Mouse (Mus musculus): ENCODE results near the gene Snap91. TPM values are rescaled to one million over a fixed set of nuclear protein-coding genes. Genes with fewer than 3 reads are reported as not detected.
A peak's percentile ranks its signal among the peaks of the same experiment; 100 is the strongest.

The Snap91 gene
- not detected in 2 replicates for polyA plus RNA-seq (2015; fragmentation: Nextera tagmentation; extraction: Ambion mirVana)

- peak within 1 kb of the TSS; percentile 47 for H3K4me3 ChIP-seq (ENCODE audit: low read depth, low read length)
- no peaks in the 10 kb centered on the region for H3K36me3 ChIP-seq (replicated peaks; ENCODE audit: insufficient read depth, low read length)
- H3K27me3 ChIP-seq (ENCODE audit: insufficient read depth, low read length) = peaks cover 40% of the 10 kb centered on the region
- peak within 1 kb of the TSS; percentile 74 for H3K4me2 ChIP-seq (ENCODE audit: low read depth, low read length)
- no peak within 1 kb of the TSS for H3K27ac ChIP-seq (ENCODE audit: low read depth)
- DNase-seq (peak; percentile 19), ATAC-seq (no peak)
- TF ChIP-seq CTCF (IDR thresholded peaks at IDR 0.05; ENCODE audit: low read depth) = no peak
- no peak for TF ChIP-seq EP300 (IDR thresholded peaks at IDR 0.05; ENCODE audit: low read depth)
- no peak within 1 kb of the TSS for H3K9ac ChIP-seq (replicated peaks)
- WGBS (ENCODE audit: insufficient replicate concordance) = 1% methylated on average over 65 of the region's 104 CpGs
- peaks cover 4% of the 10 kb centered on the region; the same call in 1 of the 2 replicates for H3K4me1 ChIP-seq (ENCODE audit: insufficient read depth)
- H3K9me3 ChIP-seq (ENCODE audit: low read length) = no peaks in the 10 kb centered on the region
Measured at GRCm38 (mm10) chr9:86880113-86880972, at the start of gene Snap91. TSS of gene Snap91 (minus strand) at chr9:86880654.

GRCm38 (mm10) chr9:86926519-86926918, 46.1 kb upstream of the Snap91 start:
- Histone ChIP-seq H3K4me3 (ENCODE audit: low read depth, low read length) (no peak overlapping the region), H3K27ac (ENCODE audit: low read depth) (no peak overlapping the region), H3K9me3 (ENCODE audit: low read length) (no peaks in the 10 kb centered on the region), H3K4me1 (ENCODE audit: insufficient read depth) (no peaks in the 10 kb centered on the region), H3K9ac (replicated peaks) (no peak overlapping the region), H3K27me3 (ENCODE audit: insufficient read depth, low read length) (no peaks in the 10 kb centered on the region), H3K36me3 (replicated peaks; ENCODE audit: insufficient read depth, low read length) (no peaks in the 10 kb centered on the region), H3K4me2 (ENCODE audit: low read depth, low read length) (no peak overlapping the region)
- DNase-seq (no peak), ATAC-seq (no peak)
- WGBS (ENCODE audit: insufficient replicate concordance) = 76% methylated on average over 5 of the region's 5 CpGs
- TF ChIP-seq CTCF (IDR thresholded peaks at IDR 0.05; ENCODE audit: low read depth) = no peak
- TF ChIP-seq EP300 (IDR thresholded peaks at IDR 0.05; ENCODE audit: low read depth) = no peak

GRCm38 (mm10) chr9:86925688-86926087, 45.2 kb upstream of the Snap91 start:
- Histone ChIP-seq H3K9ac (replicated peaks) (no peak overlapping the region), H3K27me3 (ENCODE audit: insufficient read depth, low read length) (no peaks in the 10 kb centered on the region), H3K36me3 (replicated peaks; ENCODE audit: insufficient read depth, low read length) (no peaks in the 10 kb centered on the region), H3K4me3 (ENCODE audit: low read depth, low read length) (no peak overlapping the region), H3K4me2 (ENCODE audit: low read depth, low read length) (no peak overlapping the region), H3K27ac (ENCODE audit: low read depth) (no peak overlapping the region), H3K4me1 (ENCODE audit: insufficient read depth) (no peaks in the 10 kb centered on the region), H3K9me3 (ENCODE audit: low read length) (no peaks in the 10 kb centered on the region)
- DNase-seq = no peak
- TF ChIP-seq EP300 (IDR thresholded peaks at IDR 0.05; ENCODE audit: low read depth) (no peak), CTCF (IDR thresholded peaks at IDR 0.05; ENCODE audit: low read depth) (no peak)
- no peak for ATAC-seq
- 79% methylated on average over 6 of the region's 6 CpGs for WGBS (ENCODE audit: insufficient replicate concordance)

- Histone ChIP-seq H3K4me1 (ENCODE audit: insufficient read depth) (no peaks in the 10 kb centered on the region), H3K9me3 (ENCODE audit: low read length) (no peaks in the 10 kb centered on the region), H3K4me3 (ENCODE audit: low read depth, low read length) (no peak overlapping the region), H3K27me3 (ENCODE audit: insufficient read depth, low read length) (no peaks in the 10 kb centered on the region), H3K36me3 (replicated peaks; ENCODE audit: insufficient read depth, low read length) (no peaks in the 10 kb centered on the region), H3K27ac (ENCODE audit: low read depth) (no peak overlapping the region), H3K4me2 (ENCODE audit: low read depth, low read length) (no peak overlapping the region), H3K9ac (replicated peaks) (no peak overlapping the region)
- TF ChIP-seq EP300 (IDR thresholded peaks at IDR 0.05; ENCODE audit: low read depth) = no peak
- no peak for TF ChIP-seq CTCF (IDR thresholded peaks at IDR 0.05; ENCODE audit: low read depth)
- ATAC-seq = no peak
- no peak for DNase-seq
- 74% methylated on average over 3 of the region's 3 CpGs for WGBS (ENCODE audit: insufficient replicate concordance)
Measured at GRCm38 (mm10) chr9:86922430-86922829, 42.0 kb upstream of the Snap91 start.

- no peaks in the 10 kb centered on the region for H3K9me3 ChIP-seq (ENCODE audit: low read length)
- no peaks in the 10 kb centered on the region for H3K36me3 ChIP-seq (replicated peaks; ENCODE audit: insufficient read depth, low read length)
- H3K27ac ChIP-seq (ENCODE audit: low read depth) = no peak overlapping the region
- no peak overlapping the region for H3K4me3 ChIP-seq (ENCODE audit: low read depth, low read length)
- no peak overlapping the region for H3K9ac ChIP-seq (replicated peaks)
- WGBS (ENCODE audit: insufficient replicate concordance) = 69% methylated on average over 3 of the region's 3 CpGs
- H3K27me3 ChIP-seq (ENCODE audit: insufficient read depth, low read length) = no peaks in the 10 kb centered on the region
- DNase-seq (no peak), ATAC-seq (no peak)
- H3K4me2 ChIP-seq (ENCODE audit: low read depth, low read length) = no peak overlapping the region
- no peak for TF ChIP-seq CTCF (IDR thresholded peaks at IDR 0.05; ENCODE audit: low read depth)
- TF ChIP-seq EP300 (IDR thresholded peaks at IDR 0.05; ENCODE audit: low read depth) = no peak
- no peaks in the 10 kb centered on the region for H3K4me1 ChIP-seq (ENCODE audit: insufficient read depth)
Measured at GRCm38 (mm10) chr9:86916543-86916942, 36.1 kb upstream of the Snap91 start.

DNA sequence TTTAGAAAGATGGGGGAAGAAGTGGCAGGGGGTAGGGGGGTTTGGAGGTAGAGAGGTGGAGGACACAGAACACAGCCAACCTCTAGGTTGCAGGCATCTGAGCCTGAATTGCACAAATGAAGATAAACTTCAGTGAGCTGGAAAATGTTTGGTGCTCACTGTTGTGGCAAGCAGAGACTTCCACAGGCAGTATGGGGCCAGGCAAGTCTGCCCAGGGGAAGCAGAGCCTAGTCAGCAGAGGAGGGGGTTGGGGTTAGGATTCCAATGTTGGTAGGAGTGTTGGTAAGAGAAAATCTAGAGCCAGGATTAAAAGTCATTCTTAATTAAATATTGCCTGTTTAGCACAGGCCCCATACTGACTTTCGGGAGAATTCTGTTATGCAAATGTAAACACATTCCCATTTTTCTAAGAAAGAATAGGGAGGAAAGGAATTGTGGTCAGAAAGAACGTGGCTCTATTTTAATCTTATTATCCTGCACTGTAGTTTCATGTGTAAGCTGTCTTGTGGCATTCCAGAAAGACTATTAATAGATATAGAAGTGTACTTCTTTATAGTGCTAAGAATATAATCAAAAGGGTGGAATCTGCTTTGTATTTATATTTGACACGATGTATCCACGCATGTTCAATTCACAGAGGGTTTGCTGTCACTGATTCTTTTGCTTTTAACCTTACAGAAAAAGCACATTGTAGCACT, 19.2 kb upstream of the Snap91 start:
- DNase-seq = no peak
- H3K4me1 ChIP-seq (ENCODE audit: insufficient read depth) = no peaks in the 10 kb centered on the region
- WGBS (ENCODE audit: insufficient replicate concordance) = 66% methylated on average over 4 of the region's 4 CpGs
- H3K9me3 ChIP-seq (ENCODE audit: low read length) = no peaks in the 10 kb centered on the region
- no peak overlapping the region for H3K4me3 ChIP-seq (ENCODE audit: low read depth, low read length)
- TF ChIP-seq CTCF (IDR thresholded peaks at IDR 0.05; ENCODE audit: low read depth) (no peak), EP300 (IDR thresholded peaks at IDR 0.05; ENCODE audit: low read depth) (no peak)
- H3K4me2 ChIP-seq (ENCODE audit: low read depth, low read length) = no peak overlapping the region
- no peaks in the 10 kb centered on the region for H3K36me3 ChIP-seq (replicated peaks; ENCODE audit: insufficient read depth, low read length)
- no peak overlapping the region for H3K27ac ChIP-seq (ENCODE audit: low read depth)
- H3K27me3 ChIP-seq (ENCODE audit: insufficient read depth, low read length) = no peaks in the 10 kb centered on the region
- ATAC-seq = no peak
- no peak overlapping the region for H3K9ac ChIP-seq (replicated peaks)

All from liver, postnatal 0 days (tissue).